In genomic region chr8:107073706-107074105, GRCm38 (mm10) we compare ENCODE assay signal across 24 mouse cellular contexts. TPM values are rescaled to one million over a fixed set of nuclear protein-coding genes. Genes with fewer than 3 reads are reported as not detected.
"Had no signal": no experiment of that assay in that cellular context is flagged by ENCODE, and none has a peak within 500 bp of the region (broad histone marks: within the 10 kb centered on the region; RNA-seq: fewer than 3 reads in every experiment).

No protein-coding gene starts in this region.

- H3K4me1 ChIP-seq: limb, embryonic 12.5 days; limb, embryonic 15.5 days; midbrain, embryonic 10.5 days; midbrain, embryonic 13.5 days; neural tube, embryonic 13.5 days had no signal

- H3K4me3 ChIP-seq: limb, embryonic 12.5 days; limb, embryonic 15.5 days; midbrain, embryonic 10.5 days; midbrain, embryonic 13.5 days; myocyte; neural tube, embryonic 13.5 days had no signal

- H3K4me2 ChIP-seq: limb, embryonic 12.5 days; limb, embryonic 15.5 days; liver, embryonic 11.5 days; lung, embryonic 14.5 days; midbrain, embryonic 13.5 days; neural tube, embryonic 13.5 days had no signal

- DNase-seq: kidney, adult 2 months; kidney, postnatal 25 days; left cerebral cortex, postnatal 4 days; liver, postnatal 0 days; lung, embryonic 14.5 days; lung, postnatal 36 days; thymus, adult 18-20 months; thymus, postnatal 36 days had no signal

- H3K9ac ChIP-seq: limb, embryonic 15.5 days; liver, embryonic 14.5 days; liver, postnatal 0 days; lung, embryonic 14.5 days; midbrain, embryonic 13.5 days; neural tube, embryonic 13.5 days had no signal

- ATAC-seq: liver, postnatal 0 days; lung, postnatal 0 days; midbrain, embryonic 13.5 days; midbrain, embryonic 16.5 days had no signal

- H3K27ac ChIP-seq: kidney, postnatal 0 days; limb, embryonic 12.5 days; limb, embryonic 15.5 days; liver, embryonic 14.5 days; midbrain, embryonic 10.5 days; midbrain, embryonic 13.5 days; neural tube, embryonic 13.5 days had no signal

- H3K27me3 ChIP-seq: limb, embryonic 12.5 days; limb, embryonic 15.5 days; midbrain, embryonic 13.5 days; neural tube, embryonic 13.5 days had no signal

- H3K9me3 ChIP-seq: limb, embryonic 12.5 days; limb, embryonic 15.5 days; midbrain, embryonic 10.5 days; midbrain, embryonic 13.5 days; neural tube, embryonic 13.5 days had no signal

RNA-seq across cellular contexts. Expression of gene Tmed6, which starts 8.3 kb away (rescaled TPM):
- total RNA-seq: layer of hippocampus, postnatal 14 days; left cerebral cortex, adult 8-10 months; left cerebral cortex, postnatal 14 days; left cerebral cortex, postnatal 4 days; monocyte, adult 5-6 weeks had no signal
- polyA plus RNA-seq: limb, embryonic 12.5 days; limb, embryonic 15.5 days; midbrain, embryonic 10.5 days; midbrain, embryonic 13.5 days; midbrain, embryonic 16.5 days; myocyte; neural tube, embryonic 13.5 days; urinary bladder, adult 2 months had no signal
